Mouse (Mus musculus): Measurements from ENCODE around the gene Hp. TPM values are rescaled to one million over a fixed set of nuclear protein-coding genes. Genes with fewer than 3 reads are reported as not detected.

Gene Hp
- polyA plus RNA-seq, 1 experiment from 2014 or later: 11.7 TPM

DNA sequence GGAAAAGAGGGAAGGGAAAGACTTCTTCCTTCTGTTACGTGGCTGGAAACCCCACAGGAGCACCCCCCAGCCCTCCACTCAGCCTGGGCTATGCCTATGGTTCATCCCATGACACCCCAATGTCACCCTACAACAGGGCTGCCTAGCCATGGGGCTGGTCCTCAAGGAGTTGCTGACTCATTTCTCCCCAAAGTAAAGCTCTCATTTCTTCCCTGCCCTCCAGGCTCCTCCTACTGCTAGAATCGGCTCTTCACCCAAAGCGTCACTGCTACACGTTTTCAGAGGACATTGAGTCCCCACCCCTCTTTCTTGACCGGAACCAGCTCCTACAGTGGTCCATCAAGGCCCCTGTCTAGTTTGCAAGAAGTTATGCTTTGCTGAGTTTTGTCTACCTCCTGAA lies 36.8 kb downstream of the Hp start:
- ATAC-seq (replicated peaks; ENCODE audit: low FRiP score): no peak
- H3K27me3 ChIP-seq (replicated peaks; ENCODE audit: control insufficient read depth, insufficient read depth, low read length): no peaks in the 10 kb centered on the region
- H3K36me3 ChIP-seq (ENCODE audit: control insufficient read depth, insufficient read depth, low read length): peaks cover under 1% of the 10 kb centered on the region; the same call in 1 of the 2 replicates
- 68% methylated on average over 5 of the region's 5 CpGs for WGBS
- no peak overlapping the region for H3K27ac ChIP-seq (ENCODE audit: low read depth, low read length)
- no peaks in the 10 kb centered on the region for H3K9me3 ChIP-seq (ENCODE audit: control insufficient read depth, low read length)
- no peak for DNase-seq (ENCODE audit: low spot score)
- no peak overlapping the region for H3K4me2 ChIP-seq
- H3K4me3 ChIP-seq (ENCODE audit: low read depth, low read length): no peak overlapping the region
- no peak overlapping the region for H3K9ac ChIP-seq (ENCODE audit: low read depth, low read length)
- H3K4me1 ChIP-seq (replicated peaks; ENCODE audit: control insufficient read depth, insufficient read depth, low read length): no peaks in the 10 kb centered on the region

DNA sequence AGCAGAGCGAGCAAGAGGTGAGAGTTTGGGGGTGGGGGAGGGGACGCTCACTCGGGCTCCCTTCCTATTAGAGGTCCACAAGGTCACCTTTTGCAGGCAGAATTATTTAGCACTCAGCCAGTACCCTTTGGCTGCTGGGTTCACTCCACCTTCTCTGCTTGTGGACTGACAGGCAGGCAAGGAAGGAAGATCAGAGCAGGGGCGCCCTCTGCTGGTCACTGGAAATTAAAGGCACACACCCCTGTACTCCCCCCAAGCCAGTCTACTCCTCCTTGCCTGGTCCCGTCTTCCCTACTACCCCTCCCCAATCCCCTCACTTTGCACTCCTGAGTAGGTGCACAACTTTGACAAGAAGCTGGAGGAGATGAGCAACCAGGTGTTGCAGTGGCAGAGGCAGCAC lies 42.3 kb downstream of the Hp start:
- no peaks in the 10 kb centered on the region for H3K27me3 ChIP-seq (replicated peaks; ENCODE audit: control insufficient read depth, insufficient read depth, low read length)
- peak; percentile 79 for DNase-seq (ENCODE audit: low spot score)
- no peak overlapping the region for H3K9ac ChIP-seq (ENCODE audit: low read depth, low read length)
- H3K36me3 ChIP-seq (ENCODE audit: control insufficient read depth, insufficient read depth, low read length): no peaks in the 10 kb centered on the region
- peak; percentile 79 for ATAC-seq (replicated peaks; ENCODE audit: low FRiP score)
- WGBS: 10% methylated on average over 5 of the region's 5 CpGs
- peak overlapping the region; percentile 35 for H3K4me2 ChIP-seq
- no peak overlapping the region for H3K27ac ChIP-seq (ENCODE audit: low read depth, low read length)
- no peaks in the 10 kb centered on the region for H3K9me3 ChIP-seq (ENCODE audit: control insufficient read depth, low read length)
- no peak overlapping the region for H3K4me3 ChIP-seq (ENCODE audit: low read depth, low read length)
- no peaks in the 10 kb centered on the region for H3K4me1 ChIP-seq (replicated peaks; ENCODE audit: control insufficient read depth, insufficient read depth, low read length)

DNA sequence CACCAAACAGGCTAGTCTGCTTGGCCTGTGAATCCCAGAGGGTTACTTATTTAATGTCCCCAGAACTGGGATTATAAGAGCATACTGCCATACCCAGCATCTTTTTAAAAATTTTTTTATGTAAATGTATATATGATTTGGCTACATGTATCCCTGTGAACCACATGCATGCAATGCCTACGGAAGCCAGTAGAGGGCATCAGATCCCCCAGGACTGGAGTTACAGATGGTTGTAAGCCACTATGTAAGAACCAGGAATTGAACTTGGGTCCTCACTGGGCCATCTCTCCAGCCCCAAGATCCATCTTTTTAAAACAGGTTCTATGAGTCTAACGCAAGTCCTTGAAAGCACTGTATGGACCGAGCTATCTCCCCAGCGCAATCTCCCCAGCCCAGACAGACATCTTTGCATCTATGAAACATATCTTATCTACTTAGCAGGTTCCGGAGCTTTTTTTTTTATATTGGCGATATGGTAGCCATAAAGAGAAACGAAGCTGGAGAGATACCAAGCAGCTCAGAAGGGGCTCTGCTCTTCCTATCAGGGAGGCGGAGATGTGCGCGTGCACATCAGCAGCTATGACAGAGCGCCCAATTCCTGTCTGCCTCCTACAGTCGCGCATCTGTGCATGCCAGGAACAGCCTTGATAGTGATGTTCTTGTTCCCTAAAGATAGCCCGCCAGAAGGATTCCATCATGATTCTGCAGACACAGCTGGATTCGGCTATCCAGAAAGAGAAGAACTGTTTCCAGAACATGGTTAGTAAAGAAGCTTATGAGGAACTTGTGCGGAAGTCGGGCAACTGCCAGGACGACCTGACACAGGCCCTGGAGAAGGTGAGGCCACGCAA lies 43.6 kb downstream of the Hp start:
- no peak for ATAC-seq (replicated peaks; ENCODE audit: low FRiP score)
- Histone ChIP-seq H3K27ac (ENCODE audit: low read depth, low read length) (no peak overlapping the region), H3K4me3 (ENCODE audit: low read depth, low read length) (no peak overlapping the region), H3K9me3 (ENCODE audit: control insufficient read depth, low read length) (no peaks in the 10 kb centered on the region), H3K36me3 (ENCODE audit: control insufficient read depth, insufficient read depth, low read length) (no peaks in the 10 kb centered on the region), H3K4me2 (no peak overlapping the region), H3K4me1 (replicated peaks; ENCODE audit: control insufficient read depth, insufficient read depth, low read length) (no peaks in the 10 kb centered on the region), H3K9ac (ENCODE audit: low read depth, low read length) (no peak overlapping the region), H3K27me3 (replicated peaks; ENCODE audit: control insufficient read depth, insufficient read depth, low read length) (no peaks in the 10 kb centered on the region)
- 81% methylated on average over 19 of the region's 19 CpGs for WGBS
- DNase-seq (ENCODE audit: low spot score): no peak

Other genes with a start within 250 kb of the Hp start
- not detected in 2 replicates for gene Pmfbp1, start 85.1 kb downstream of the Hp start, polyA plus RNA-seq (2014; fragmentation: Nextera tagmentation; extraction: Ambion mirVana)
- gene Dhx38, start 13.3 kb downstream of the Hp start, polyA plus RNA-seq (2014; fragmentation: Nextera tagmentation; extraction: Ambion mirVana): 25.1 and 29.0 TPM in 2 replicates
- 21.4 and 23.6 TPM in 2 replicates for gene Txnl4b, start 13.3 kb downstream of the Hp start, polyA plus RNA-seq (2014; fragmentation: Nextera tagmentation; extraction: Ambion mirVana)
- 58.3 and 64.8 TPM in 2 replicates for gene Dhodh, start 29.5 kb upstream of the Hp start, polyA plus RNA-seq (2014; fragmentation: Nextera tagmentation; extraction: Ambion mirVana)
- gene Pkd1l3, start 35.3 kb upstream of the Hp start, polyA plus RNA-seq (2014; fragmentation: Nextera tagmentation; extraction: Ambion mirVana): 2.7 and 3.4 TPM in 2 replicates
- gene Ist1, start 114.1 kb upstream of the Hp start, polyA plus RNA-seq (2014; fragmentation: Nextera tagmentation; extraction: Ambion mirVana): 76.4 and 85.5 TPM in 2 replicates
- 10.6 and 11.7 TPM in 2 replicates for gene Zfp821, start 126.4 kb upstream of the Hp start, polyA plus RNA-seq (2014; fragmentation: Nextera tagmentation; extraction: Ambion mirVana)
- gene Atxn1l, start 158.6 kb upstream of the Hp start, polyA plus RNA-seq (2014; fragmentation: Nextera tagmentation; extraction: Ambion mirVana): 5.6 and 7.5 TPM in 2 replicates
- 32.7 and 36.5 TPM in 2 replicates for gene Ap1g1, start 199.4 kb upstream of the Hp start, polyA plus RNA-seq (2014; fragmentation: Nextera tagmentation; extraction: Ambion mirVana)

Data from liver, embryonic 11.5 days (tissue).